Mouse (Mus musculus) left cerebral cortex, adult 2 months (tissue): ENCODE data around the gene Hspb3. TPM values are rescaled to one million over a fixed set of nuclear protein-coding genes. Genes with fewer than 3 reads are reported as not detected.

Source experiments
- DNase-seq, 2 experiments: peaks; one replicate each; pipeline ENCODE4 v3.0.0; 2021 to 2022; ENCODE audit warnings: low spot score in 2 of 2, mixed read lengths in 1 of 2; ENCODE audit errors: extremely low spot score in 1 of 2
- H3K27ac ChIP-seq: fragments of 200-600 bp; 2 replicates; pipeline ENCODE4 v1.8.1; 2022
- H3K4me3 ChIP-seq: fragments of 200-600 bp; 2 replicates; pipeline ENCODE4 v1.8.1; 2022
- CTCF ChIP-seq: fragments of 200-600 bp; IDR thresholded peaks from 2 replicates; pipeline ENCODE4 v1.8.1; 2022; ENCODE audit warnings: antibody characterized with exemption, mild to moderate bottlenecking, moderate library complexity
- intact Hi-C: fragments of 180-260 bp; cut with DNase I; formaldehyde crosslinking; loops from one replicate; pipeline ENCODE4 v1.15.1; 2025
- total RNA-seq, 2 experiments: library from RNA; stranded (reverse); gene quantifications; 2 replicates each; pipeline ENCODE4 v1.2.3; 2021

The Hspb3 gene
- total RNA-seq, 2 experiments from 2014 or later: 6.6 to 8.1 TPM

DNA sequence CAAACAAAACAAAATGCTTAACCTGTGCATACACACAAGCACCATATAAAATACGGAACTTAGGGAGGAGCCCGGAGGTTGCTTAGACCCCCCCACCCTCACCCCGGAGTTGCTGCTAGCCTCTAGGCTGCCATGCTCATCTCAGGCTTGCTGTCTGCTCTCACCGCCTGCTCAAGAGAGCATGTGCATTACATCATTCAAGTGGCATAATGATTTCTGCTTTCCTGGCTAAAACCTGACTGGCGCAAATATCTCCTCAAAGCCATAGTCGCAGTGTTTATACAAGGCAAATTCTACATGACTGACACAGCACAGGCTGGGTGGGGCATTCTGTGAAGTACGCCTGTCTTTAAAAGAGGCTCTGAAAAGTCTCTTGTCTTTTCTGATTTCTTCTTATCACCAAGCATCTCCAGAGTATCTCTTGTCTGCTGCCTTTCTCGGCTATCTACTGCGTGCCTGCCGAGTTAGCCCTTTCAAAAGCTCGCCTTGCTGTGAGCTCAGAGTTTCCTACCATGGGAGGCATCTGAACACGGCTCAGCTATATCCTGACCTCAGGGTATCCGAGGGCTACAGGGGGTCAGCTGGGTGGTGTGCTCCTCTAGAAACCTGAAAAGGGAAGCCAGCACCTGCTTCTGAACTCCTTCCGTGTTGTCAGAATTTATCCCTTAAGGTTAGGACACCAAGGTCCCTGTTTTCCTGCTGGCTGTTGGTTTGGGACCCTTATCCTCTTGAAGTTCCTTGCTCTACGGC is 28.6 kb downstream of the Hspb3 start:
- DNase-seq: no peak
- no peak for TF ChIP-seq CTCF
- Histone ChIP-seq H3K27ac (no peak overlapping the region), H3K4me3 (no peak overlapping the region)
- intact Hi-C loops: no loop called here

DNA sequence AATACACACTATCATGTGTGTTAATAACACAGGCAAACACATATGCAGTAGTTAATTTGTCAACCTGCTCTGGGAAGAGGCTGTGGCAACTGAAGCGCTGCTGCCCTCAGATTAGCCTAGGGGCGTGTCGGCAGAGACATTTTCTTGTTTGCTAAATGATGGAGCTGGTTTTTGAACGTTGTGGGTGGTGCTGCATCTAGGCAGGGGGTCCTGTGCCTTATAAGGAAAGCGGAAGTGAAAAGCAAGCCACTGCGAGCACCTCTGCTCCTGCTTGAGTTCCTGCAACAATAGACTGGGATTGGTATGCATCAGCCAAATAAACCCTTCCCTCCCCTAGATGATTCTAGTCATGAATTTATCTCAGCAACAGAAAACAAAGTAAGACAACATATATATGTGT is 31.0 kb downstream of the Hspb3 start:
- intact Hi-C loops: no loop called here
- Histone ChIP-seq H3K27ac (no peak overlapping the region), H3K4me3 (no peak overlapping the region)
- no peak for TF ChIP-seq CTCF
- no peak for DNase-seq

DNA sequence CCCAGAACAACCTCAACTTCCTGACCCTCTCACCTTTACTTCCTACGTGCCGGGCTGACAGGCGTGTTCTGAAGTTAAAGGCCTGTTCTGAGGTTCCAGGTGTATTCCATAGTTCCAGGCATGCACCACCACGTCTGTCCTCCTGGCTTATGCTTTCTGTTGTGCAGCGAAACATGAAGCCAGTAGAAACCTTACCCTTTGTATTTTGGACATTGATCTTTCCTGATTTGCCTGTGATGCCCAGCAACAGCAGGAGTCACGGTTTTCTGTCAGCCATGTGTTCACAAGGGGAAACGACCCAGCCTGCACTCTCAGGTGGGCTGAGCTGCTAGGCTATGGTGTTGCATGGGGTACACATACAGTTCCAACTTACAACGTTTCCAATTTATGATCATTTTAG is 35.9 kb downstream of the Hspb3 start:
- no peak for TF ChIP-seq CTCF
- no peak for DNase-seq
- Histone ChIP-seq H3K27ac (no peak overlapping the region), H3K4me3 (no peak overlapping the region)
- intact Hi-C loops: no loop called here

DNA sequence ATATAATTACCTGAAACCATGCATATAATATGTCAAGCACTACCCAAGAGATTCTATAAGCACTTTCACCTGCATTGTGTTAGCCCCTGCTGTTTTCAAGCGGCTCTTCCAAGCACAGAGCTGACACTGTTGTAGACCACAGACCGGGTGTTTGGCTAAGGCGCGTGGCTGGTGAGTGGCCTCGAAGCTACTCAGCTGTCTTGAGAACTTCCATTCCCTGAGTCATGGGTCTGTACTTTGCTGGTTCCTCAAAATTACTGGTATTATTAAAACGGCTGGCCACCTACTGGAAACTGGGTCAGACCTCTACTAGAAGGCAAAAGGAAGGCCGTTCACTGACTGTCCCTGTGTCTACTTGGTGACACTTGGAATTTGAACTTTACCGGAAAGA is 40.6 kb downstream of the Hspb3 start:
- Histone ChIP-seq H3K27ac (no peak overlapping the region), H3K4me3 (no peak overlapping the region)
- no peak for DNase-seq
- no peak for TF ChIP-seq CTCF
- intact Hi-C loops: no loop called here

DNA sequence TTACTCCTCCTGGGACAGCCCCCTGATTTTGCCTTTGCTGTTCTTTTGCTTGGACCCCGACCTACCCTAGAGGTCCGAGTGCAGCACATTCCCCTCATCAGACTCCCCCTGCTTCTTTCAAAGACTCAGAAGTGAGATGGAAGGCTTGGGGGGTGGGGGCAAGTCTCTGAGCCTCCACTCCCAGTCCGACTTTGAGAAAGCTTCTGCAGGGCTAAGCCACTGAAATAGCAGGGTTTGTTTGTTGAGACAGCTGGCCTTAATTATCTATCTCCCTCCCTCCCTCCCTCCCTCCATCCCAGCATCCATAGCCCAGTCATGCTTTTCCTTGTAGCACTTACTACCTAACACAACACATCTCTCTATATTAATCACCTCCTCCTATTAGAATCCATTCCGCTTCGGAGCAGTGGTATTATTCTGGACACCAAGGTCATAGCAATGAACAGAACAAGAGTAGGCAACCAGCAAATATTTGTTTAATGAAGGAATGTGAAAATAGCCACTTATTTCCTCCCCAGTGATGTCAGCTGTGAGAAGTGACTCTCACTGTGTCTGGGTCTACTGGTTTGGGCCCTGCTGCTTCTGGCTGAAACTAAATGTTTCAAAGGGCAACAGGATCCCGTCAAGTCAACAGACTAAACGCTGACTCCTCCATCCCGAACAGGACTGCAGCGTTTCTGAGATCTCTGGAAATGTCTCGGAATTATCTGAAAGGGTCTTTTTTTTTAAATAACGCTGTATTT is 41.2 kb downstream of the Hspb3 start:
- no peak overlapping the region for H3K27ac ChIP-seq
- DNase-seq: no peak
- no peak for TF ChIP-seq CTCF
- no peak overlapping the region for H3K4me3 ChIP-seq
- intact Hi-C loops: no loop called here

DNA sequence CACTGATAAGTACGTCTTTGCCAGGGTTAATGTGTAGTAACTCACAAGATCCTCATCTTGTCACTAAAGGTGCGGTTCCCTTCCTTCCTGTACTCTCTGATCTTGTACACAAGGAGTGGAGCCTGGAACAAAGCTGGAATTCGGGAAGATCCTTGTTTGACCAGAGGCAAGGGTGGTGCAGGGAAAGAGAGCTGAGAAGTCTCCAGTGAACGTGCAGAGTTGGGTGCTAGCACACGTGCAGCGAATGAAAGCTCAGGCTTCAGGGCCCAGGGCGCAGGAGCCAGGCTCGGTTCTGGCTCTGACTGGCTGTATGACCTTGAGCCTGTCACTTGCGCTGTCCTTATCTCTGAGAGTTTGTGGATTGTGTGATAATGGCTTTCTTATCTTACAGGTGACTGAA is 44.5 kb downstream of the Hspb3 start:
- TF ChIP-seq CTCF: no peak

DNA sequence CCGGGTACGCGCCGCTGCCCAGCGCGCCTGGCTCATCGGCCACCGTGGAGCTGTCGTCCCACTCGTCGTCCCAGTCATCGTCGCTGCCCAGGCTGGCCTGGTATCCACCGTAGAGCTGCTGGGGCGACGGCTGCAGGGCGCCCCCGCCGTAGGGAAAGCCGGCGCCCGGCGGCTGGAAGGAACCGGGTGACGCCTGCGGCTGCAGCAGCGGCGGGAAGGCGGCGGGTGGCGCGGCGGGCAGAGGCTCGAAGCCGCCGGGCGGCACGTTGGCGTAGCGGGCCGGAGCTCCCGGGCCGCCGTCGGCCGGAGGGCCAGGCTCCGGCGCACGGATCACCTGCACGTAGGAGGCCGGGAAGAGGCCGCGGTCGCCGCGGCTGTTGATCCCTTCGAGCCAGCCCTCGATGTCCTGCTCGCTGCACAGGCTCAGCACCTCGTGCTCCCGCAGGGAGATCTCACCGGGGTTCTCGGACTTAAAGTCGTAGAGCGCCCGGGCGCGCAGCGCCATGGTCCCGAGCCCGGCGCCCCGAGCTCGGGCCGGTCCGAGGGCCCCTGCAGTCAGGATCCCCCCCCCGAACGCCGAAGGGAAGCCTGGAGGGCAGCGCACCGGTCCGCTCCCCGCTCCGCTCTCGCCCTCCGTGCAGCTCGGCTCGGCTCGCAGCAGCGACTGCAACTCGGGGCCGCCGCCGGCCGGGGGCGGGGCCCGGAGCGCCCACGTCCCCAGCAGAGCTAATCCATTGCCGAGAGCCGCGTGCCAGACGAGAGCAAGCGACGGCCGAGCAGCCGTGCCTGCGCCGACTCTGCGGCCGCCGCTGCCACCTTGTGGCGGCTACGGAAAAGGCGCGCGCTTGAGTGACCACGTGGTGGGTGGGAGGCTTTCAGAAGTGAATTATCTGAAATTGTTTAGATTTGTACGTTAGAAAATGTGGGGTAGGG is 45.3 kb downstream of the Hspb3 start, which contains the start of gene Snx18:
Gene Snx18 (minus strand): TSS at position 674 of the 933 bp plus-strand sequence.
- peak; percentile 99 for TF ChIP-seq CTCF
- H3K4me3 ChIP-seq: peak within 1 kb of the TSS; percentile 82
- H3K27ac ChIP-seq: peak within 1 kb of the TSS; percentile 96
- peak; percentile 93 to 94 for DNase-seq
- intact Hi-C loops: loop anchor here (1.0 to 5.0 kb wide), 7 partner anchors 103 to 571 kb away; partner anchors contain the start of gene Gpx8

More for the DNA sequence above, 44.5 kb downstream of the Hspb3 start:
- H3K27ac ChIP-seq: no peak overlapping the region
- no peak for DNase-seq
- intact Hi-C loops: loop anchor here (5.0 kb wide), 4 partner anchors 132 to 572 kb away; partner anchors contain the start of gene Gpx8
- H3K4me3 ChIP-seq: no peak overlapping the region

DNA sequence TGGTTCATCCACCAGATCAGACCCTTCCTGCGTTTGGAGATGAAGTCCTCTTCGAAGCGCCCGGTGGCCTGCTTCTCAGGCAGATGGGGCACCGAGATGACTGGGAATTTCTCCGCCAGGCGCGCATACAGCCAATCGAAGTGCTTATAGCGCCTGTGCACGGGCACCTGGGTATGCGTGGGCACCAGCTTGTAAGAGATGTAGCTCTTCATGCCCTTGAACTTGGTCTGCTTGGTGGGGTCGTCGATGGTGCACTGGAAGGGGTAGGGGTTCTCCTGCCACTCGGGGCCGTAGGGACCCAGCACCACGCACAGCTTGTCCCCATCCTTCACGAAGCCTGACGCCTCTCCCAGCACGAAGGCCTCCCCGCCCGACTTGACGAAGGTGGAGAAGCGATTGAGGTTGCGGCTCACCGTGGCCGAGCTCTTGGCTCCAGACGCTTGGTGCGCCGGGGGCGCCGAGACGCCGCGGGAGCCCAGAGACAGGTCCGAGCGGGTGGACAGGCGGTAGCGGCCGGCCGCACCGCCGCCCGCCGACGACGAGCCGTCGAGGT is 46.1 kb downstream of the Hspb3 start:
- peak in 1 of 2 experiments; percentile 45 for DNase-seq
- no peak for TF ChIP-seq CTCF
- H3K27ac ChIP-seq: peak overlapping the region; percentile 96

DNA sequence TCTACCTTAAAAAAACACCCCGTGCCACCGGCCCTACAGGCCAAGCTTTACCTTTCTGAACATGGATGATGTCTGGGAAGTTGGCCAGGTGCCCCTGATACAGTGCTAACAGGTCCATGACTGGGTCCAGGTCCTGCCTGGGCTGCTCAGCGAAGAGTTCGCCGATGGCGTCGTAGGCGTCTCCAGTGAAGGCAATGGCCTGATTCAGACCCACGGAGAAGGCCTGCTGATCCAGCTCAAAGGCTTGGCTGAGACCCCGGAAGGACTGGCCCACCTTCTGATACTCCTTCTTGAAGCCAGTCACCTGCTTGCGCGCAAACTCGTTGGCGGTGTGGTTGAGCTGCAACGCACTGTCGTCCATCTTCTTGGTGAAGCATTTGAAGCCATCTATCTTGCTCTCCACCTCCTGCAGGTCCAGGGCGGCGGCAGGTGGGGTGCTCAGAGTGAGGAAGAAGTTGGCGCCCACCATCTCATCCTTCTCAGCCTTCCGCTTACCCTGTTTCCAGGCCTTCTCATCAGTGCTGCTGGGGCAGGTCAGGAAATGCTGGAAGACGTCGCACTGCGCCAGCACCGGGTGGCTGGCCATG is 46.6 kb downstream of the Hspb3 start:
- peak overlapping the region; percentile 96 for H3K27ac ChIP-seq
- peak overlapping the region; percentile 82 for H3K4me3 ChIP-seq
- DNase-seq: no peak
- intact Hi-C loops: loop anchor here (2.0 to 5.0 kb wide), 5 partner anchors 102 to 570 kb away; partner anchors contain the start of gene Gpx8
- TF ChIP-seq CTCF: no peak

More for the DNA sequence above, 46.1 kb downstream of the Hspb3 start:
- intact Hi-C loops: loop anchor here (2.0 to 5.0 kb wide), 5 partner anchors 103 to 570 kb away; partner anchors contain the start of gene Gpx8
- H3K4me3 ChIP-seq: peak overlapping the region; percentile 82

DNA sequence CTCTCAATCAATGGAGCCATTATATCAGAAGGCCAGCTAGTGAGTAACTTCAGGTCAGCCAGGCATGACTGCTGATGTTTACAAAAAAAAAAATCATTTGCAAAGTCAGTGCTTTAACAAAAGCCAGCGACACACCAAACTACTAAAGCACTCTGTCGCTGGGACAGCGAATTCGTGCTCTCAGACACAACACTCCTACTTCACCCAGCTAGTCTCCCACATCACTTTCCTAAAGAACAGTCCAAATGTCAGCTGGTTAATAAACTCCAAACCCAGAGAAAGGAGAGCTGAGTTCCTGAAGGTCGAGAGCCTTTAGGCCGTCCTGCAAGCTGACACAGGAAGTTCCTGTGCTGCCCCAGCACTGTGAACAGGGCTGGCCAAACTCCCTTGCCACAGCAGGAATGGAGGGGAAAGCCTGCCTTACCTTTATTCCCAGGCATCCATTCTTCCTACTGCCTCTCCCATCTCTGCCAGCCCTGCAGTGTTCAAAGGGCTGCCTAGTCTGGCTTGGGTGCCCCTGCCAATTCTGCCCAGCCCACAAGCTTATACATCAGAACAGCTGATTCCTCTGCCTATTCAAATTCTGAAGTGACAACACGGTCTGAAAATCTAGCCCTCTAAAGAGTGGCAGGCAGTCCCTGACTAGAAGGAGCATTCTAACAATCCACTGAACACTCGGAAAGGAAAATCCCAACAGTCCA is 47.4 kb downstream of the Hspb3 start:
- Histone ChIP-seq H3K4me3 (peak overlapping the region; percentile 82), H3K27ac (peak overlapping the region; percentile 96)
- no peak for TF ChIP-seq CTCF
- no peak for DNase-seq
- intact Hi-C loops: loop anchor here (2.0 to 5.0 kb wide), 6 partner anchors 27 to 569 kb away; partner anchors contain the start of gene Gpx8
